Mouse (Mus musculus) left cerebral cortex, adult 11 months (tissue): ENCODE measurements around the gene Sfrp4.

ENCODE experiments used
- DNase-seq: peaks from one replicate; pipeline ENCODE4 v3.0.0; 2022; ENCODE audit warnings: low spot score

The Sfrp4 gene

GRCm38 (mm10) chr13:19636131-19636530 is 13.2 kb downstream of the Sfrp4 start:
- no peak for DNase-seq

- no peak for DNase-seq
Observed at GRCm38 (mm10) chr13:19640203-19640851, 17.4 kb downstream of the Sfrp4 start.

- DNase-seq, result no peak
Observed at GRCm38 (mm10) chr13:19643519-19643918, 20.6 kb downstream of the Sfrp4 start.

- no peak for DNase-seq
Observed at GRCm38 (mm10) chr13:19644225-19644624, 21.3 kb downstream of the Sfrp4 start.

- no peak for DNase-seq
Observed at GRCm38 (mm10) chr13:19649824-19650223, 26.9 kb downstream of the Sfrp4 start.

- DNase-seq, result no peak
Observed at GRCm38 (mm10) chr13:19652405-19652804, 29.5 kb downstream of the Sfrp4 start.

GRCm38 (mm10) chr13:19668355-19669140 is 45.6 kb downstream of the Sfrp4 start:
- DNase-seq, result no peak

- DNase-seq, result no peak
Observed at GRCm38 (mm10) chr13:19674025-19674424, 51.1 kb downstream of the Sfrp4 start.

- no peak for DNase-seq
Observed at GRCm38 (mm10) chr13:19674601-19675000, 51.7 kb downstream of the Sfrp4 start.
